In genomic region chr5:13495967-13496366, GRCm38 (mm10) we compare ENCODE assay signal across 5 mouse cellular contexts.
A peak's percentile ranks its signal among the peaks of the same experiment; 100 is the strongest.
DNase-seq lines count a peak whose midpoint lies in the region; ATAC-seq lines count a peak whose summit lies in the region.

No protein-coding gene starts in this region.

- peak; percentile 95 for ATAC-seq in frontal cortex, adult (ENCODE audit: low TSS enrichment)

- peak; percentile 65 for DNase-seq in brain, adult 2 months (ENCODE audit: low read depth, low spot score)
- peak; percentile 5 to 25 for DNase-seq in frontal cortex, adult 2 months (ENCODE audit: extremely low spot score in 1 of 2, low spot score in 1 of 2)
- peak; percentile 25 for DNase-seq in right cerebral cortex, adult 18-20 months
- peak; percentile 51 for DNase-seq in telencephalon, adult 2 months (ENCODE audit: low read depth, low spot score)

Comparison
In these comparisons a context has a peak if more than half of its experiments do, and no peak if none do; other contexts are left out.
1. Peak in every context shown above with its lines: DNase-seq and ATAC-seq.
2. DNase-seq: peak in every context shown above with its lines; median percentile 65 in brain, adult 2 months; 51 in telencephalon, adult 2 months; 25 in right cerebral cortex, adult 18-20 months; 15 in frontal cortex, adult 2 months.